Mouse (Mus musculus) neutrophil, adult 65 days (primary cell): Measurements from ENCODE around the gene Lingo4. TPM values are rescaled to one million over a fixed set of nuclear protein-coding genes. Genes with fewer than 3 reads are reported as not detected.

Experiments used
- total RNA-seq: library from RNA; stranded (reverse); gene quantifications from 2 replicates; pipeline ENCODE4 v1.2.4, GENCODE M21; 2023

Lingo4 gene
- total RNA-seq = not detected in 2 replicates

DNA sequence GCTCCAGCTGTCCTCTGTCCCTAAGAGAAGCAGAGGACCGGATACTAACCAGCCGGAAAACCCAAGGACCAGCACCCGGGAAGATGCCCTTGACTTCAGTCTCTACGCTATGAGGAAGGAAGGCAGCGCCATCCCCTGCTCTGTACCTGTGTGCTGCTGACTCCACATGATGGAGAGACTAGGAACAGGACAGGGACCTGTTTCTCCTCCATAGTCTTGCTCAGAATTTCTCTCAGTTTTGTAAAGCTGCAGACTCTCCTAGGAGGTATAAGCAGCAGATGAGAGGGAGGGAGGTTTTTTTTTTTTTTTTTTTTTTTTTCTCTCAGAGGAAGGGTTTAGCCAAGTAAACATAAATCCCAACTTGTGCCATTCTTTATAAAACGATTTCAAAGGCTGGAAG lies at the start of gene Lingo4:
Gene Lingo4, plus strand, starts transcription at position 301 of the 400 bp plus-strand sequence.

DNA sequence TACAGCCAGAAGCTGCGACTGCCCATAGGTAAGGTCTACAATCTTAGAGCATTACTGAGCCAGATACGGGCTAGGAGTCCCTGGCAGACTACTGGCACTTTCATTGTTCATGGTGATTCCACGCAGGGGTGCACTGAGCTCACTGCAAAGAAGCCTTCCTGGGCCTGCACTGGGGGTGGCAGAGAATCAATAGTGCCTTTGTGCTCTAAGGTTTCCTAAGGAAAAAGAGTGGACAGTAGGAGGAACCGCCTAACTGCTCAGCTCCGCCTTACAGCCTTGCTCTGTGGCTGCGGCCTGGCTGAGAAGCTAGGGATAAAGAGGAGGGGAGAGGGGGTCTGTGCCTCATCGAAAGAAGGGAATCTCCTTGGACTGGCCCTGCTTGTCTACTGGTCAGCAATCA lies 36.2 kb upstream of the Lingo4 start, which contains the start of gene C2cd4d:
Gene C2cd4d, plus strand, starts transcription at position 301 of the 400 bp plus-strand sequence.

DNA sequence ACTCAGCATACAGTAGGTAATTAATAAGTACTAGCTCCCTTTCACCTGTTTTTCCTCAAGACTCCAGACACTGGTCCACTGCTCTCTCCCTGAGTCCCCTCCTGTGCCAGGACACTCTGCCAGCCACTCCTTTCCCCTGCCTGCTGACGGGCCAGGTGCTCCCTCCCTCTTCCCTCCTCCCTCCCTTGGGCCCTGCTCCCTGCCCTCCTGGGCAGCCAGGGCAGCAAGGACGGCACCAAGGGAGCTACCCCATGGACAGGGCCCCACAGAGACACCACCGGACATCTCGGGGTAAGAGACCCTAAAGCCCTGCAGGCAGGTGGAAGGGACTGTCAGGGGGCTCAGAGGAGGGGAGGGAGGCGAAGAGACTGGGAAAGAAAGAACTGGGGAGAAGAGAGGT lies 25.7 kb upstream of the Lingo4 start, which contains the start of gene Rorc:
Gene Rorc, plus strand, starts transcription at position 154 of the 400 bp plus-strand sequence.

DNA sequence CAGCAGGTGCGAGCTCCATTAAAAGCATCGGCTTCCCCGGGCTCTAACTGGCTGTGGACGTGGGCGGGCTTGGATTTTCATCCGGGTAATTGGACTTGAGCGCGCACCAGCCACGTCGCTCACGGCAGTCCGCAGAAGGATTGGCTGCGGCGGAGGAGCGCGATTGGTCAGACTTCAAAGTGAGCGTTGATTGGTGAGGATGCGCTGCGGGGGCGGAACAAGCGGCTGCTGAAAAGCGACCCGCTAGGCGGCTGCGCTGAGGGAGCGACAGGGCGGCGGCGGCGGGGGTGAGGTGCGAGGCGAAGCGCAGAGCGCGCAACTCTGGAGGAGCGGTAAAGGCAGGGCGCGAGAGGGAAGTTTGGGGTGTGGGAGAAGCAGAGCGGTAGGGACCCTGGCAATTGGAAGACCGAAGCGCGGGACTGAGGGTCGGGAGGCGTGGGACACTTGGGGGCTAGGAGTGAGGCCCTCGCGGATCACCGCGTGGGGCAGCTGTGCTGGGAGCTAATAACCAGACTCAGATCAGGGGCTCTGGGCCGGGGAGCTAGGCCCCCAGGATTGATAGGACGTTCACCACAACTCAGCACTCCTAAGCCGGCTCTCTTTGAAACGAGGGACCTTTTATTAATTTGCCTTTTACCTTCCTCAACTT lies 14.8 kb downstream of the Lingo4 start, which contains the start of gene Tdrkh:
Gene Tdrkh, plus strand, starts transcription at position 243 of the 649 bp plus-strand sequence.

DNA sequence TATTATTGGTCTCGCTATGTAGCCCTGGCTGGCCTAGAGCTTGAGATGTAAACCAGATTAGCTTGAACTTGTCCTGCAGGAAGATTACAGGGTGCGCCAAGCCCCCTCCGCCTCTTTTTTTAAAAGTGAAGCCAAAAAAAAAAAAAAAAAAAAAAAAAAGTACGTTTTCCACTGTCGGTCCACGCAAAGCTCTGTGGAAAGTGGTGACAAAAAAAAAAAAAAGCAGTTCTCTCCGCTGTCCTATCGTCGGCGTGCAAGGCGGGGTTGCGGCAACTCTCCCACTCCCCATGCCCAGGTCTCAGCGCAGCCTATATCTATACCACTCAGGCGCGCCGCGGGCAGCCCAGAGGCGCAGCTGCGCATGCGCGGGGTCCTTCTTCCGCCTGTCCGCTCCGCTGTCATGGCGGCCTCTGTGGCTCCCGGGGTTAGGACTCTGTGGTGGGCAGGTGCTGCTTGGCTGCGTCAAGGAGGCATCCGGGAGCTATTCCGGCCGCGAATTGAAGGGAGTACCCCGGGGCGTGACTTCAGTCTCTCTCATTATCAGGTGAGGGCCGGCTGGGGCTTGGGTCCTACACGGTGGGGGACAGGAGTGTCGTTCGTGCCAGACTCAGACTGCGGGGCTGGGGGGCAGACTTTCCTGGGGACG lies 44.8 kb downstream of the Lingo4 start, which contains the start of gene Mrpl9:
Gene Mrpl9, plus strand, starts transcription at position 368 of the 646 bp plus-strand sequence.

DNA sequence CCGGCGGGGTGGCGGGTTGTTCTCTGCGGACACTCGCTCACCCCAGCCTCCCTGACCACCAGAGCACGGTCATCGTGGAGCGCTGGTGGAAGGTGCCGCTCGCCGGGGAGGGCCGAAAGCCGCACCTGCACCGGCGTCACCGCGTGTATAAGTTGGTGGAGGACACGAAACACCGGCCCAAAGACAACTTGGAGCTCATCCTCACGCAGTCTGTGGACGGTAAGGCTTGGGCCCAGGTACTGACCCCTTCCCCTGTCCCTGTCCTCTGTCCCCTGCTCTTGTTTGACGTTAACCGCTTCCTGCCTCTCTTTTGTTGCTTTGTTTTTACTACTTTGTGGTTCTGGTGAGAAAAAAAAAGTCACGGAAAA lies 45.3 kb downstream of the Lingo4 start, which contains the start of gene Oaz3:
Gene Oaz3, minus strand, starts transcription at position 319 of the 368 bp plus-strand sequence.

Other genes with a start within 250 kb of the Lingo4 start
- not detected in 2 replicates for gene Gm10696, start 220.3 kb upstream of the Lingo4 start, total RNA-seq
- gene Gm5286, start 201.8 kb upstream of the Lingo4 start, total RNA-seq = not detected in 2 replicates
- gene Gm4778, start 134.5 kb upstream of the Lingo4 start, total RNA-seq = not detected in 2 replicates
- 0.35 and 0.75 TPM in 2 replicates for gene Them4, start 88.4 kb upstream of the Lingo4 start, total RNA-seq
- not detected in 2 replicates for gene Them5, start 56.4 kb upstream of the Lingo4 start, total RNA-seq
- not detected in 2 replicates for gene C2cd4d, start 36.1 kb upstream of the Lingo4 start, total RNA-seq
- gene Rorc, start 25.7 kb upstream of the Lingo4 start, total RNA-seq = not detected in 2 replicates
- gene Tdrkh, start 14.8 kb downstream of the Lingo4 start, total RNA-seq = 0.38 and 1.3 TPM in 2 replicates
- 21.5 and 28.5 TPM in 2 replicates for gene Mrpl9, start 44.8 kb downstream of the Lingo4 start, total RNA-seq
- gene Oaz3, start 45.4 kb downstream of the Lingo4 start, total RNA-seq = not detected in 2 replicates
- gene Celf3, start 79.8 kb downstream of the Lingo4 start, total RNA-seq = not detected in 2 replicates
- gene Riiad1, start 81.8 kb downstream of the Lingo4 start, total RNA-seq = 1.3 and 2.0 TPM in 2 replicates
- 45.5 and 53.7 TPM in 2 replicates for gene Snx27, start 184.2 kb downstream of the Lingo4 start, total RNA-seq
- gene Gm10972, start 244.6 kb downstream of the Lingo4 start, total RNA-seq = not detected in 2 replicates